Mouse (Mus musculus) MEL-GATA-1-ER (cell line): ENCODE measurements around the gene Hmx2.

Experiments
- DNase-seq: peaks from one replicate; pipeline ENCODE4 v3.0.0-alpha.2; 2012; ENCODE audit warnings: low read depth; ENCODE audit errors: extremely low read depth

Hmx2 gene

GRCm38 (mm10) chr7:131548473-131548872 is at the start of gene Hmx2:
TSS of gene Hmx2 (plus strand) at chr7:131548773.
- DNase-seq, result no peak

- DNase-seq, result no peak
These were observed 44.8 kb upstream of the Hmx2 start for GRCm38 (mm10) chr7:131503739-131504138.

- no peak for DNase-seq
These were observed 8.6 kb upstream of the Hmx2 start for GRCm38 (mm10) chr7:131539979-131540378.

GRCm38 (mm10) chr7:131541184-131542114 is 7.1 kb upstream of the Hmx2 start:
- DNase-seq, result no peak

GRCm38 (mm10) chr7:131542115-131542871 is 6.3 kb upstream of the Hmx2 start, which contains the start of gene Hmx3:
TSS of gene Hmx3 (plus strand) at chr7:131542867.
- DNase-seq, result no peak

- DNase-seq, result no peak
These were observed 5.5 kb upstream of the Hmx2 start for GRCm38 (mm10) chr7:131542872-131543622.

GRCm38 (mm10) chr7:131543623-131544481 is 4.7 kb upstream of the Hmx2 start:
- no peak for DNase-seq

- DNase-seq, result no peak
These were observed 3.7 kb upstream of the Hmx2 start for GRCm38 (mm10) chr7:131544871-131545270.

- DNase-seq, result no peak
These were observed 2.7 kb upstream of the Hmx2 start for GRCm38 (mm10) chr7:131545701-131546385.

- no peak for DNase-seq
These were observed 2.1 kb upstream of the Hmx2 start for GRCm38 (mm10) chr7:131546423-131546822.

GRCm38 (mm10) chr7:131547481-131547880 is 1.1 kb upstream of the Hmx2 start:
- DNase-seq, result no peak

GRCm38 (mm10) chr7:131551471-131551870 is 2.9 kb downstream of the Hmx2 start:
- no peak for DNase-seq

- DNase-seq, result no peak
These were observed 3.6 kb downstream of the Hmx2 start for GRCm38 (mm10) chr7:131551931-131552741.

- DNase-seq, result no peak
These were observed 4.2 kb downstream of the Hmx2 start for GRCm38 (mm10) chr7:131552781-131553180.

GRCm38 (mm10) chr7:131553771-131554175 is 5.2 kb downstream of the Hmx2 start:
- peak; percentile 57 for DNase-seq

GRCm38 (mm10) chr7:131554341-131555180 is 6.0 kb downstream of the Hmx2 start:
- DNase-seq, result no peak

- DNase-seq, result no peak
These were observed 6.9 kb downstream of the Hmx2 start for GRCm38 (mm10) chr7:131555301-131556081.
